Mouse (Mus musculus): ENCODE measurements around the gene Ptprb. TPM values are rescaled to one million over a fixed set of nuclear protein-coding genes. Genes with fewer than 3 reads are reported as not detected.

Ptprb gene
- polyA plus RNA-seq, 1 experiment: 1.8 TPM

GRCm38 (mm10) chr10:116394585-116394984 is 119.3 kb downstream of the Ptprb start:
- Histone ChIP-seq H3K36me3 (ENCODE audit: control insufficient read depth, insufficient read depth, low read length) (no peaks in the 10 kb centered on the region), H3K4me1 (replicated peaks; ENCODE audit: control insufficient read depth, insufficient read depth, low read length) (no peaks in the 10 kb centered on the region), H3K27ac (ENCODE audit: control insufficient read depth, insufficient read depth, low read length) (no peak overlapping the region), H3K4me3 (ENCODE audit: control insufficient read depth, insufficient read depth, low read length) (no peak overlapping the region), H3K27me3 (ENCODE audit: control insufficient read depth, insufficient read depth, low read length) (no peaks in the 10 kb centered on the region)
- DNase-seq: no peak
- TF ChIP-seq CTCF (IDR thresholded peaks at IDR 0.05; ENCODE audit: borderline replicate concordance, control insufficient read depth, extremely low read depth, insufficient read depth, low read length, poor library complexity) (no peak), POLR2A (IDR thresholded peaks at IDR 0.05; ENCODE audit: control insufficient read depth, extremely low read depth, insufficient read depth, low read length, poor library complexity) (no peak)
- WGBS: 21% methylated on average over 4 of the region's 4 CpGs

DNA sequence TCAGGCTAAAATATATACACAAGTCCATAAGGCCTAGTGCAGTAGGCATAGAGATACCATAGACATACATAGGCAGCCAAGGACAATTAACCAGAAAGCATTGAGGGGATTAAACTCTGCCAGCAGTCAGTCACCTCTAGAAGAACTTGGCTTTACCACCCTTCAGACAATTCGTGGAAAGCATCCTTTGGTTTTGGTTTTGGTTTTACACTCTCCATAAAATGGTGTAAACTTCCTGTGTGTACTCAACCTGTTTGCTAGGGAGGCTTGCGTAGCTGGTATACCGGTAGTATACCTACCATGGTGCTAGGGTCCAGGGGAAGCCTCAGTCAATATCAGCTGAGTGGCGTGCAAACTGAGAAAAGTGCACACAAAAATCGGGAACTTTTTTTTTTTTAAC is 121.0 kb downstream of the Ptprb start:
- H3K36me3 ChIP-seq (ENCODE audit: control insufficient read depth, insufficient read depth, low read length): no peaks in the 10 kb centered on the region
- H3K27me3 ChIP-seq (ENCODE audit: control insufficient read depth, insufficient read depth, low read length): no peaks in the 10 kb centered on the region
- no peak for DNase-seq
- 65% methylated on average over 5 of the region's 5 CpGs for WGBS
- no peak overlapping the region for H3K4me3 ChIP-seq (ENCODE audit: control insufficient read depth, insufficient read depth, low read length)
- TF ChIP-seq POLR2A (IDR thresholded peaks at IDR 0.05; ENCODE audit: control insufficient read depth, extremely low read depth, insufficient read depth, low read length, poor library complexity): no peak
- TF ChIP-seq CTCF (IDR thresholded peaks at IDR 0.05; ENCODE audit: borderline replicate concordance, control insufficient read depth, extremely low read depth, insufficient read depth, low read length, poor library complexity): no peak
- H3K4me1 ChIP-seq (replicated peaks; ENCODE audit: control insufficient read depth, insufficient read depth, low read length): no peaks in the 10 kb centered on the region
- no peak overlapping the region for H3K27ac ChIP-seq (ENCODE audit: control insufficient read depth, insufficient read depth, low read length)

DNA sequence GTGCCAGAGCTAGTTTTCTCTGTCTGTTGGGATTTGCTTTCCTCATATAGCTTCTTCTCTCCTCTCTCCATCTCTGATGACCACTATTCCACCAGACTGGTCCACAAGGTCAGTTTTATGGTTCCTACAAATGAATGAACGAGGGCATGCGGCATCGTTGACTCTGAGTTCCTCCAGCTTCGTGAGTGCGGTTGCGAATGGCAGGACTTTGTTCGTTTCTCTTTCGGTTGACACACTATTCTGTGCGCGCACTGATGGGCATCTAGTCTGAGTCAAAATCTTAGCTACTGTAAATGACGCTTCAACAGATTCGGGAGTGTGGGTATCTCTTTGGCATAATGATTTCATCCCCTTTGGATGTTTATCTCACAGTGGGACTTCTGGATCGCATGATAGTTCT is 121.6 kb downstream of the Ptprb start:
- no peak for TF ChIP-seq CTCF (IDR thresholded peaks at IDR 0.05; ENCODE audit: borderline replicate concordance, control insufficient read depth, extremely low read depth, insufficient read depth, low read length, poor library complexity)
- TF ChIP-seq POLR2A (IDR thresholded peaks at IDR 0.05; ENCODE audit: control insufficient read depth, extremely low read depth, insufficient read depth, low read length, poor library complexity): no peak
- H3K36me3 ChIP-seq (ENCODE audit: control insufficient read depth, insufficient read depth, low read length): no peaks in the 10 kb centered on the region
- no peaks in the 10 kb centered on the region for H3K4me1 ChIP-seq (replicated peaks; ENCODE audit: control insufficient read depth, insufficient read depth, low read length)
- H3K4me3 ChIP-seq (ENCODE audit: control insufficient read depth, insufficient read depth, low read length): no peak overlapping the region
- 91% methylated on average over 13 of the region's 13 CpGs for WGBS
- no peak for DNase-seq
- H3K27ac ChIP-seq (ENCODE audit: control insufficient read depth, insufficient read depth, low read length): no peak overlapping the region
- no peaks in the 10 kb centered on the region for H3K27me3 ChIP-seq (ENCODE audit: control insufficient read depth, insufficient read depth, low read length)

DNA sequence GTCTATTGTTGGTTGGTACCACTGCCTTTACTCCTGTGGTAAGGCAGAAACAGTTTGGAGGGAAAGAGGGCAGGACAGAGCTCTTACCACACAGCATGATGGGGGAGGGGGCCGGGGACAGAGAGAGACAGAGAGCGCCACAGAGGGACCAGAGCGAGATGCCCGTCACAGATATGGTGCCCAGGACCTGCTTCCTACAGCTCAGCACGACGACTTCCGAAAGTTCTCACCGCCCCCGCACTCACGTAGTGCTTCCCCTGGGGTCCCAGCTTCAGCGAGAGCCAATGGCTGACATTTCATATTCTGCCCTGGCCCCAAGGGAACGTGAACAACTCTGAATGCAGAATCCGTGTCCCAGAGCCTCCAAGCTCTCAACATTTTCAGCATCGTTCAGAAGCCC is 122.2 kb downstream of the Ptprb start:
- Histone ChIP-seq H3K36me3 (ENCODE audit: control insufficient read depth, insufficient read depth, low read length) (no peaks in the 10 kb centered on the region), H3K4me3 (ENCODE audit: control insufficient read depth, insufficient read depth, low read length) (no peak overlapping the region), H3K27me3 (ENCODE audit: control insufficient read depth, insufficient read depth, low read length) (no peaks in the 10 kb centered on the region), H3K27ac (ENCODE audit: control insufficient read depth, insufficient read depth, low read length) (no peak overlapping the region), H3K4me1 (replicated peaks; ENCODE audit: control insufficient read depth, insufficient read depth, low read length) (no peaks in the 10 kb centered on the region)
- WGBS: 42% methylated on average over 14 of the region's 14 CpGs
- TF ChIP-seq POLR2A (IDR thresholded peaks at IDR 0.05; ENCODE audit: control insufficient read depth, extremely low read depth, insufficient read depth, low read length, poor library complexity) (no peak), CTCF (IDR thresholded peaks at IDR 0.05; ENCODE audit: borderline replicate concordance, control insufficient read depth, extremely low read depth, insufficient read depth, low read length, poor library complexity) (no peak)
- DNase-seq: peak; percentile 14

- WGBS: 82% methylated on average over 12 of the region's 12 CpGs
- no peak for DNase-seq
- TF ChIP-seq CTCF (IDR thresholded peaks at IDR 0.05; ENCODE audit: borderline replicate concordance, control insufficient read depth, extremely low read depth, insufficient read depth, low read length, poor library complexity): no peak
- TF ChIP-seq POLR2A (IDR thresholded peaks at IDR 0.05; ENCODE audit: control insufficient read depth, extremely low read depth, insufficient read depth, low read length, poor library complexity): no peak
Measured at GRCm38 (mm10) chr10:116397973-116398372, 122.7 kb downstream of the Ptprb start.

DNA sequence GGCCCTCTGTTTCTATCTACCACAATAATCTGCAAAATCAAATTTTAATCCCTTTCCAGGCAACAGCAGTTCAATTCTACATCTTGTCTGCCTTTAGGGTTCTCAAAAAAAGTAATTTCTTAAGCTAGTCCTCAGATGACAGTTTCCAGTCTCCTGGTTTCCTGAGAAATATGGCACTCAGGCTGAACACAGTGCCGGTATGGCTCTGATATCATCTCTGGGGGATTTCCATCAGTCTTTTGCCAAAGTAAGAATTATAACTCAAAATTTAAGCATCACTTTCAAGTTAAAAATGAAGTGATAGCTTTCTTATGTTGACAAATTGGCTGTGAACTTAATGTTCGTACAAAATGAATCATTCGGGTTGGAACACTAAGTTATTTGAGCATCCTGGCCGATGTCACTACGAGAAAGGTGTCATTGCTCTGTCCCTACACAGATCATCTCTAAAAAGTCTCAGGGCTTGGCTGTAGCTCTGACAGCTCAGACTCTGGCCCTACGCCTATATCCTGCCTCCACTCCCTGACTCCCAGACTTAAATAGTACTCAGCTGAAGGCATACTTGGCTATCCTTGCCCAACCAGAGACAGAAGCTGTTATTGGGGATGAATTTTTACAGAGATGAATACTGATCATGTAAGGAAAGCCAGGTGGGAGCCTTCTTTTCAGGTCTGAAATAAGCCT is 127.6 kb downstream of the Ptprb start:
- no peaks in the 10 kb centered on the region for H3K27me3 ChIP-seq (ENCODE audit: control insufficient read depth, insufficient read depth, low read length)
- no peak for DNase-seq
- H3K27ac ChIP-seq (ENCODE audit: control insufficient read depth, insufficient read depth, low read length): no peak overlapping the region
- no peak overlapping the region for H3K4me3 ChIP-seq (ENCODE audit: control insufficient read depth, insufficient read depth, low read length)
- 90% methylated on average over 6 of the region's 6 CpGs for WGBS
- TF ChIP-seq CTCF (IDR thresholded peaks at IDR 0.05; ENCODE audit: borderline replicate concordance, control insufficient read depth, extremely low read depth, insufficient read depth, low read length, poor library complexity): no peak
- TF ChIP-seq POLR2A (IDR thresholded peaks at IDR 0.05; ENCODE audit: control insufficient read depth, extremely low read depth, insufficient read depth, low read length, poor library complexity): no peak
- H3K36me3 ChIP-seq (ENCODE audit: control insufficient read depth, insufficient read depth, low read length): no peaks in the 10 kb centered on the region
- no peaks in the 10 kb centered on the region for H3K4me1 ChIP-seq (replicated peaks; ENCODE audit: control insufficient read depth, insufficient read depth, low read length)

More at GRCm38 (mm10) chr10:116397973-116398372, 122.7 kb downstream of the Ptprb start:
- H3K27ac ChIP-seq (ENCODE audit: control insufficient read depth, insufficient read depth, low read length): no peak overlapping the region
- H3K4me3 ChIP-seq (ENCODE audit: control insufficient read depth, insufficient read depth, low read length): no peak overlapping the region
- H3K27me3 ChIP-seq (ENCODE audit: control insufficient read depth, insufficient read depth, low read length): no peaks in the 10 kb centered on the region
- no peaks in the 10 kb centered on the region for H3K36me3 ChIP-seq (ENCODE audit: control insufficient read depth, insufficient read depth, low read length)
- no peaks in the 10 kb centered on the region for H3K4me1 ChIP-seq (replicated peaks; ENCODE audit: control insufficient read depth, insufficient read depth, low read length)

GRCm38 (mm10) chr10:116403679-116404078 is 128.4 kb downstream of the Ptprb start:
- Histone ChIP-seq H3K27ac (ENCODE audit: control insufficient read depth, insufficient read depth, low read length) (no peak overlapping the region), H3K4me1 (replicated peaks; ENCODE audit: control insufficient read depth, insufficient read depth, low read length) (no peaks in the 10 kb centered on the region), H3K27me3 (ENCODE audit: control insufficient read depth, insufficient read depth, low read length) (no peaks in the 10 kb centered on the region), H3K36me3 (ENCODE audit: control insufficient read depth, insufficient read depth, low read length) (no peaks in the 10 kb centered on the region), H3K4me3 (ENCODE audit: control insufficient read depth, insufficient read depth, low read length) (no peak overlapping the region)
- TF ChIP-seq POLR2A (IDR thresholded peaks at IDR 0.05; ENCODE audit: control insufficient read depth, extremely low read depth, insufficient read depth, low read length, poor library complexity): no peak
- TF ChIP-seq CTCF (IDR thresholded peaks at IDR 0.05; ENCODE audit: borderline replicate concordance, control insufficient read depth, extremely low read depth, insufficient read depth, low read length, poor library complexity): no peak
- DNase-seq: no peak
- WGBS: 87% methylated on average over 4 of the region's 4 CpGs

All from thymus, adult 2 months (tissue).